Mouse (Mus musculus) kidney, adult 18-20 months (tissue): ENCODE results near the gene Olfr113.
"Not testable (repeated sequence)": the region's sequence is repeated elsewhere in the genome, so short reads cannot be mapped to it uniquely, and the experiment has no call there.

Source experiments
- DNase-seq: peaks from one replicate; pipeline ENCODE4 v3.0.0; 2021

Gene Olfr113

DNA sequence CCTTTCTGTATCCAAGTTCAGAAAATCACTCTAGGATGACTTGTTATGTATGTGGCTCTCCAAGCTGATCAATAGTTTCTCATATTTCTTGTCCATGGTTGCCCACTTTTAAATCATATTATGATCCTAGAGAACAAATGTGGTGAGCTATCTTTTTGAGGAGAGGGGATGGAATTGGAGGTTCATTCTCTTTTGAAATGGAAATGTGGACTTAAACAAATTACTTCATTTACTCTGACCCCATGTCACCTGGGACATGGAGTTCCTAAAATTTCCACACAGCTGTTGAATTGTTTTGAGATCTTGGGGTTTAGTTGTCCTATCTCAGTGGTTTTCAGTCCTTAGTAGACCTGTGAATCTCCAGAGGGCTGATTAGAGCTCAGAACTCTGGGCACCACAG is at the start of gene Olfr113:
Gene Olfr113 (minus strand): TSS at position 101 of the 400 bp plus-strand sequence.
- DNase-seq = no peak

DNA sequence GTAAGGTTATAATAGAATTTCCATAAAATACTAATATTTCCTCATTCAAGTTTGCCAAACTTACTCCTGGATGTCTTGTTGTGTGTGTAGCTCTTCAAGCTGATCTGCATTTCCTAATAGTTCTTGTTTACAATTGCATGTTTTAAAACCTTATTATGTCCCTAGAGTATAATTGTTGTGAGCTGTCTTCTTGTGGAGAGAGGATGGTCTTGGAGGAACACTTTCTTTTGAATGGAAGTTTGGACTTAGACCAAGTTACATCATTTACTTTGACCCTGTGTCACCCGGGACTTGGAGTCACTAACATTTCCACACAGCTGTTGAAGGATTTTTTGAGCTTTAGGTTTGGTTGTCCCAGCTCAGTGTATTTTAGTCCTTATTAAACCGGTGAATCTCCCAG is 49.5 kb upstream of the Olfr113 start, which contains the start of the genes Olfr115 and Olfr116:
Gene Olfr115 (minus strand): TSS at position 101 of the 400 bp plus-strand sequence.
Gene Olfr116 (minus strand): TSS at position 191 of the 400 bp plus-strand sequence.
- no peak for DNase-seq

DNA sequence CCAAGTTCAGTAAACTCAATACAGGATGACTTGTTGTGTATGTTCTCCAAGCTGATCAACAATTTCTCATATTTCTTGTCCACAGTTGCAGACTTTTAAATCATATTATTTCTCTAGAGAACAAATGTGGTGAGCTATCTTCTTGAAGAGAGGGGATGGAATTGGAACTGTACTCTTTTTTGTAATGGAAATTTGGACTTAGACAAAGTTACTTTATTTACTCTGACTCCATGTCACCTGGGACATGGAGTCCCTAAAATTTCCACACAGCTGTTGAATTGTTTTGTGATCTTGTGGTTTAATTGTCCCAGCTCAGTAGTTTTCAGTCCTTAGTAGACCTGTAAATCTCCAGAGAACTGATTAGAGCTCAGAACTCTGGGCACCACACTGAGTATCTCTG is 15.2 kb upstream of the Olfr113 start, which contains the start of gene Olfr114:
Gene Olfr114 (minus strand): TSS at position 101 of the 400 bp plus-strand sequence.
- DNase-seq = no peak

DNA sequence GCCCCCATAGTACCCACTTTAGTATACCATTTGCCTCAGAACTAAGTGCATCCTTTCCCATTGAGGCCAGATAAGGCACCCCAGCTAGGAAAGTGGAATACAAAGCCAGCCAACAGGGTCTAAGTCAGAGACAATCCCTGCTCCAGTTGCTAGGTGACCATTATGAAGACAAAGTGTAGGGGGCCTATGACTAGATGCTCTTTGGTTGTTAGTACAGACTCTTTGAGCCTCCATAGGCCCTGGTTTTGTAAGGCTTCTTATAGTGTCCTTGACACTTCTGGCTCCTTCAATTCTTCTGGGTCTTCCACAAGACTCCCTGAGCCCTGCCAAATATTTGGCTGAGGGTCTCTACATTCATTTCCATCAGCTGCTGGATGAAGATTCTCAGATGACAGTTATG is 8.1 kb downstream of the Olfr113 start, which contains the start of gene Olfr112:
Gene Olfr112 (minus strand): TSS at position 101 of the 400 bp plus-strand sequence.
- DNase-seq = no peak

DNA sequence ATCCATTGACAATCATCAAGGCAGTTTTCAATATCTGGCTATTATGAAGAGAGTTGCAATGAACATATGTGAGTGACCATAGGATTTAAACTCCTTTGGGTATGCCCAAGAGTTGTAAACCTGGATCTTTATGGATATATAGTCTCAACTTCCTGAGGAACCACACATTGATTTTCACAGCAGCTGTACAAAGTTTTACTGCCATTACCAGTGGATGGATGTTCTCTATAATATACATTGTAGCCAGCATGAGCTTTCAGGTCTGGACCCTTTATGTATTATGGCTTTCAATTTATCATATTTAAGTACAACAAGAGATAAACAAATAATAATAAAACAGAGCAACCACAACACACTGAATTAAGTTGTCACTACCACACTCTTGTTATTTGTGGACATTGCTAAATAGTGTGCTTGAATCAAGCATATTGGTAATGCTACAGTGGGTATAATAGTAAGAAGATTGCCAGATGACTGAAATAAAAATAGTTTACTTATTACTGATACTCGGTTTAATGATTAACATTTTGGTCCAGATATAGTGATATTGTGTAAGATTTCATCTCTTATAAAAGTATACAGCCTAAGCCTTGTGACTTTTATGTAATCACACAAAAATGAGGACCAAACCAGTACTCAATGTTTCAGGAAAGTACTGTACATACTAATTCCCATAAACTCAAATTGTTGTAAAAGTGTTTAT is 18.4 kb downstream of the Olfr113 start:
- DNase-seq = no peak

DNA sequence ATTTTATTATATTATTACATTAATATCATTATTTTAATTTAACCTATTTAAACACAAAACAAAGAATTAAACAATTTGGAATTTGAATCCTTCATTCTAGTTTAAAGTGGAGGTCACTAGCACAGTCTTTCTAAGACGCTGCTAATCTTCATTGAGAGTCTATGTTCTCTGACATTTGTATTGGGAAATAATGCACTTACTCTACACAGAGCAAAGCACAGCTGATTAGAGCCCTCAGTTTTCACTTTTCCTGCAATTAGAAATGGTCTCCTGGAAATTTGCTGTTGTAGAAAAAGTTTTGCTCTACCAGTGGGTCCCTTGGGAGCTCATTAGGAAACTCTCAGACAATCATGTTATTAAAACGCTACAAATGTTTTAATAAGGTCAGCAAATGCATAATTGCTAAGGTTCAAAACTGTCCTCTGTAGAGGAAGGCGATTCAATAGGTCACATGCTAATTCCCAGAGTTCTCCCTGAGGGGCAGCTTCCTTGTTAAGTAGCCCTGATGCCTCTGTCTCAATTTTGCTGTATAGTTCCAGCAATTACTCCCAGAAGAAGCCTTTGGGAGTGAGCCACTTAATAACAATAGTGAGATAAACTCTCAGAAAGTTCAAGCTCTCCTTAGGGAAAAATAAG is 33.5 kb downstream of the Olfr113 start:
- no peak for DNase-seq

DNA sequence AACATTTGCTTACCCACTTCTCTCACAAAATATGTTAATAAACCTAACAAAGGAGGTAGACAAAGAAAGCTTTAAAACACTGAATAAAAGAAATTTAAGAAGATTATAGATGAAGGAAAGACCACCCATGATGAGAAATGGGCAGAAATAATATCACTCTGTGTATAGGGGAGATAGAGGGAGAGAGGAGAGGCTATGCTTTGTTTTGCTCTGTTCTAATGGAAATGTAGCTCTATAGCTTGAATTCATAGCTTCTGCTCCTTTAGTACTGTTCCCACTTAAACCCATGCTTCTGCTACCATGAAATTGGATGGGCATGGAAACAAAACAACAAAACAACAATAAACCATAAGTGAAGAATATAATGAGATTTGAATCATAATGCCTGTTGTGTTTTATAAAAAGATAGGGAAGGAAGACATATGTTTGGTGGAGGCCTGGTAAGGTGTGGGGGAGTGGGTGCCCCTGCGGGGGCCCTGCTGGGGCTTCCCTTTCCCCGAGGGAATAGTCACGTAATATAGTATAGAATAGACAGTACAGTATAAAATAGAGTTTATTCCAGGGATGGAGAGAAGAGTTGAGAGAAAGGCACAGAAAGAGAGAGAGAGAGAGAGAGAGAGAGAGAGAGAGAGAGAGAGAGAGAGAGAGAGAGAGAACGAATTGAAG is 35.9 kb downstream of the Olfr113 start:
- DNase-seq = no peak

DNA sequence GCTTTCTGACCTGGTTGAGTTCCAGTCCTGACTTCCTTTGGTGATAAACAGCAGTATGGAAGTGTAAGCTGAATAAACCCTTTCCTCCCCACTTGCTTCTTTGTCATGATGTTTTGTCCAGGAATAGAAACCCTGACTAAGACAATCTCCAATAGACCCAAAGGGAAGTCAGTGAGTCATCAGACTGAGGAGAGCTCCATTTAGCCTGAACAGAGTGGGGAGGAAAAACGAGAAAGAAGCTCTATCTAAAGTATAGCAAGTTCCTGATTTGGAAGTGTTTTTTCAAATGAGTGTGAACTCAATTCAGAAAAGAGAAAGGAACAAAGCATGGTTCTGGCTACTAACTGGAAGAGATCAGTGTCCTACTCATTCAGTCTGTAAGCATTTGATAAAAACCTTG is 39.0 kb downstream of the Olfr113 start:
- not testable (repeated sequence) for DNase-seq

DNA sequence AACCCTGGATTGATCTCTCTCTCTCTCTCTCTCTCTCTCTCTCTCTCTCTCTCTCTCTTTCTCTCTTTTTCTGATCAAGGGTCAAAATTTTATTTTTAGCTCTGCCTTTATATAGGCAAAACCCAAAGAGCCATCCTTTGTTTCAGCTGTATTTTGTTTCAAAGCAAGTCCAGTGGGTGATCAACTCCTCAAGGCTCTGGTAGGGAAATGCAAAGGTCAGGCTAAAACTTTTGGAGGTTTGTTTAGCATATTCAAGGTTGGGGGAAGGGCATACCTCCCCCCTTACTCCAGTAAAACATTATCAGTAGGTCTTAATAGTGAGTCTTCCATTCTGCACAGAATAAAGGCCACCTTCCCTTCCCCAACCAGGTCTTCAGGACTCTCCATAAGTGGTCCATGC is 42.3 kb downstream of the Olfr113 start:
- DNase-seq = no peak

DNA sequence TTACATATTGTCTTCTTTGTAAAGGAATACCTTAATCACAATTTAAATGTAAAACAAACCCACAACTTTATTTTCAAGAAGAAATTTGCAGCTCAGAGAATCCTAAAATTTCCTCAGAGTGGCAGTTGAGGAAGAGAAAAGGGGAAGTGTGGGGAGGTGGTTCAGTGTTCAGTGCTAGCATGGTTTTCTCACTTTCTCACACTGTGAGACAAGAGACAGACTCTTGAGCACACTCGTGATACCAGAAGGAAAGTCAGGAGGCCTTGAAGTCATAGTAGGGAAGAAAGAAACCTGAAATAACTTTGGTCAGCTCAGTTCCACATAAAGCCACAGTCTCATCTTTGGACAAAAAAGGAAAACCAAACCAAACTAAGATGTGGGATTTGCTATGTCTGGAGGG is 52.0 kb downstream of the Olfr113 start:
- not testable (repeated sequence) for DNase-seq

DNA sequence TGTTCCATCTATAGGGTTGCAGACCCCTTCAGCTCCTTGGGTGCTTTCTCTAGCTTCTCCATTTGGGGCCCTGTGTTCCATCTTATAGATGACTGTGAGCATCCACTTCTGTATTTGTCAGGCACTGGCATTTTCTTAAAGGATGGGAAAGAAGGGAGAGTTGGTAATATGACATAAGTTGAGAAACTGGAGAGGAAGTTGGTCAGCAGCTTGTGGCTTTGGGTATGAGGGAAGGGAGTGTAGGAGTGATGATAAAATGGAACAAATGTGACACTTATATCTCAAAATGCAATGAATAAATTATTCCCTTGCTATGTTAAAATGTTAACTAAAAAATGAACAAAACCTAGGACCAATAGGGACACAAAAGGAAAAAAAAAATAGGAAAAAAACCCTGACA is 52.9 kb downstream of the Olfr113 start:
- DNase-seq = not testable (repeated sequence)
